Mouse (Mus musculus) ES-E14 (cell line): ENCODE results near the gene Triml1.

Experiments used
- CHD2 ChIP-seq: IDR thresholded peaks from 2 replicates; pipeline ENCODE4 v1.6.1; 2014; ENCODE audit warnings: mild to moderate bottlenecking, low read depth, low read length, inconsistent platforms
- HCFC1 ChIP-seq: IDR thresholded peaks from 2 replicates; pipeline ENCODE4 v1.6.1; 2012; ENCODE audit warnings: low read length, inconsistent platforms, borderline replicate concordance; ENCODE audit not compliant: insufficient read depth
- ZC3H11A ChIP-seq: IDR thresholded peaks from 2 replicates; pipeline ENCODE4 v1.6.1; 2012; ENCODE audit warnings: low read depth, mild to moderate bottlenecking, inconsistent platforms, low read length, borderline replicate concordance

DNA sequence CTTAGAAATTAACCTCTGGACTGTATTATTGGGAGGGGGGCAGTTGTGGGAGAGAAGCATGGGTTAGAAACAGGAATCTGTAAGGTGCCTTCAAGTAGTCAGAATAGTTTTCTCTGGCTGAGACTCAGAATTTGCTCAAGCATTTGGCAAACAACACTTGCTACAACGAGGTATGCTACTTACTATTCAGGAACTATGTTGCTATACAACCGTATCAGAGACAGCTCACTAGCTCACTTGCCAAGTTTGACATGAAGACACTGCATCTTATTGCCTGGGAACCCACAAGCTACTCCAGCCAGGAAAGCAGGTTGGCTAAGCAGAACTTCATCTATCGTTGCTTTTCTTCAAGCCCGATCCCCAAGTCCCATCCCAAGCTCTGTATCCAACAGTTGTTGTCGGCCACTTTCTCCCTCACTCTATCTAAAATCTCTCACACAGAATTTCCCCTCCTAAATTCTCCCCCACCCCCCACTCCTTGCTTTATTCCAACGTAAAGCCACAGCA lies 28.0 kb upstream of the Triml1 start:
- TF ChIP-seq CHD2: no peak
- no peak for TF ChIP-seq ZC3H11A
- TF ChIP-seq HCFC1: no peak
